Mouse (Mus musculus) effector memory CD4-positive, alpha-beta T cell, adult 7 months (primary cell): ENCODE data around the gene Olfr1030. TPM values are rescaled to one million over a fixed set of nuclear protein-coding genes. Genes with fewer than 3 reads are reported as not detected.

Experiments used
- polyA plus RNA-seq: library from polyadenylated mRNA; unstranded; fragments of 100-300 nt; shearing (Covaris generic); gene quantifications from one replicate; pipeline ENCODE4 v1.2.1, GENCODE M21; 2017

Olfr1030 gene
- polyA plus RNA-seq: 0.11 TPM

GRCm38 (mm10) chr2:85978976-85979375, at the start of gene Olfr1030:
TSS of gene Olfr1030 (plus strand) at chr2:85979276.

GRCm38 (mm10) chr2:85950137-85950536, 28.9 kb upstream of the Olfr1030 start, which contains the start of gene Olfr1028:
TSS of gene Olfr1028 (plus strand) at chr2:85950437.

GRCm38 (mm10) chr2:85973595-85973994, 5.5 kb upstream of the Olfr1030 start, which contains the start of gene Olfr1029:
TSS of gene Olfr1029 (plus strand) at chr2:85973895.

GRCm38 (mm10) chr2:85990004-85990403, 10.9 kb downstream of the Olfr1030 start, which contains the start of gene Olfr1031:
TSS of gene Olfr1031 (plus strand) at chr2:85990304.

GRCm38 (mm10) chr2:86005240-86005639, 26.2 kb downstream of the Olfr1030 start, which contains the start of gene Olfr1032:
TSS of gene Olfr1032 (plus strand) at chr2:86005540.

GRCm38 (mm10) chr2:86020406-86020805, 41.3 kb downstream of the Olfr1030 start, which contains the start of gene Olfr1033:
TSS of gene Olfr1033 (plus strand) at chr2:86020633.

Other genes starting within 250 kb of the Olfr1030 start
- gene Olfr1012, start 216.5 kb upstream of the Olfr1030 start, polyA plus RNA-seq: not detected
- gene Olfr1013, start 212.2 kb upstream of the Olfr1030 start, polyA plus RNA-seq: 0.11 TPM
- gene Olfr1014, start 206.6 kb upstream of the Olfr1030 start, polyA plus RNA-seq: 0.21 TPM
- gene Olfr1015, start 197.3 kb upstream of the Olfr1030 start, polyA plus RNA-seq: 0.51 TPM
- 1.2 TPM for gene Olfr1016, start 176.7 kb upstream of the Olfr1030 start, polyA plus RNA-seq
- not detected for gene Olfr1018, start 160.8 kb upstream of the Olfr1030 start, polyA plus RNA-seq
- not detected for gene Olfr1019, start 133.8 kb upstream of the Olfr1030 start, polyA plus RNA-seq
- not detected for gene Olfr1020, start 132.2 kb upstream of the Olfr1030 start, polyA plus RNA-seq
- gene Olfr1022, start 110.7 kb upstream of the Olfr1030 start, polyA plus RNA-seq: not detected
- gene Olfr1023, start 93.6 kb upstream of the Olfr1030 start, polyA plus RNA-seq: not detected
- gene Olfr1024, start 74.2 kb upstream of the Olfr1030 start, polyA plus RNA-seq: not detected
- not detected for gene Olfr1025-ps1, start 64.1 kb upstream of the Olfr1030 start, polyA plus RNA-seq
- not detected for gene Olfr1026, start 57.7 kb upstream of the Olfr1030 start, polyA plus RNA-seq
- not detected for gene Olfr1028, start 28.8 kb upstream of the Olfr1030 start, polyA plus RNA-seq
- not detected for gene Olfr1029, start 5.4 kb upstream of the Olfr1030 start, polyA plus RNA-seq
- gene Olfr1031, start 11.0 kb downstream of the Olfr1030 start, polyA plus RNA-seq: not detected
- not detected for gene Olfr1032, start 26.3 kb downstream of the Olfr1030 start, polyA plus RNA-seq
- 18.8 TPM for gene Olfr1033, start 41.4 kb downstream of the Olfr1030 start, polyA plus RNA-seq
- gene Olfr1034, start 66.6 kb downstream of the Olfr1030 start, polyA plus RNA-seq: not detected
- not detected for gene Olfr1036, start 94.7 kb downstream of the Olfr1030 start, polyA plus RNA-seq
- not detected for gene Olfr1037, start 108.1 kb downstream of the Olfr1030 start, polyA plus RNA-seq
- not detected for gene Olfr1039, start 156.7 kb downstream of the Olfr1030 start, polyA plus RNA-seq
- gene Olfr1040, start 167.5 kb downstream of the Olfr1030 start, polyA plus RNA-seq: not detected
- 0.29 TPM for gene Olfr1042, start 182.6 kb downstream of the Olfr1030 start, polyA plus RNA-seq
- not detected for gene Olfr1043, start 188.2 kb downstream of the Olfr1030 start, polyA plus RNA-seq
- gene Olfr1044, start 198.5 kb downstream of the Olfr1030 start, polyA plus RNA-seq: 0.45 TPM
- 0.38 TPM for gene Olfr52, start 206.4 kb downstream of the Olfr1030 start, polyA plus RNA-seq
- gene Olfr1045, start 223.7 kb downstream of the Olfr1030 start, polyA plus RNA-seq: not detected
- gene Olfr1046, start 240.0 kb downstream of the Olfr1030 start, polyA plus RNA-seq: not detected